Mouse (Mus musculus) bone marrow macrophage, adult 2 months (primary cell): ENCODE data around the gene Kcnma1. TPM values are rescaled to one million over a fixed set of nuclear protein-coding genes. Genes with fewer than 3 reads are reported as not detected.

Experiments
- H3K27ac ChIP-seq: 2 replicates; pipeline ENCODE4 v1.5.1; 2012; ENCODE audit warnings: low read depth, low read length; ENCODE audit not compliant: insufficient read depth
- H3K4me1 ChIP-seq: 2 replicates; pipeline ENCODE4 v1.6.1; 2012; ENCODE audit warnings: low read length; ENCODE audit not compliant: control insufficient read depth, insufficient read depth
- H3K4me3 ChIP-seq: 2 replicates; pipeline ENCODE4 v1.5.1; 2012; ENCODE audit warnings: mild to moderate bottlenecking, low read length, moderate library complexity; ENCODE audit not compliant: insufficient read depth
- CTCF ChIP-seq: IDR thresholded peaks from 2 replicates; pipeline ENCODE4 v1.5.1; 2012; ENCODE audit warnings: low read depth, mild to moderate bottlenecking, low read length, moderate library complexity
- POLR2A ChIP-seq: IDR thresholded peaks from 2 replicates; pipeline ENCODE4 v1.6.1; 2012; ENCODE audit warnings: mild to moderate bottlenecking, low read depth, low read length, borderline replicate concordance
- polyA plus RNA-seq: library from polyadenylated mRNA; stranded (reverse); fragments of >200 nt; gene quantifications from 2 replicates; pipeline ENCODE4 v1.2.4, GENCODE M21; 2012; ENCODE audit not compliant: missing spikeins, insufficient read depth, insufficient read length

Kcnma1 gene
- polyA plus RNA-seq, 1 experiment: not detected

DNA sequence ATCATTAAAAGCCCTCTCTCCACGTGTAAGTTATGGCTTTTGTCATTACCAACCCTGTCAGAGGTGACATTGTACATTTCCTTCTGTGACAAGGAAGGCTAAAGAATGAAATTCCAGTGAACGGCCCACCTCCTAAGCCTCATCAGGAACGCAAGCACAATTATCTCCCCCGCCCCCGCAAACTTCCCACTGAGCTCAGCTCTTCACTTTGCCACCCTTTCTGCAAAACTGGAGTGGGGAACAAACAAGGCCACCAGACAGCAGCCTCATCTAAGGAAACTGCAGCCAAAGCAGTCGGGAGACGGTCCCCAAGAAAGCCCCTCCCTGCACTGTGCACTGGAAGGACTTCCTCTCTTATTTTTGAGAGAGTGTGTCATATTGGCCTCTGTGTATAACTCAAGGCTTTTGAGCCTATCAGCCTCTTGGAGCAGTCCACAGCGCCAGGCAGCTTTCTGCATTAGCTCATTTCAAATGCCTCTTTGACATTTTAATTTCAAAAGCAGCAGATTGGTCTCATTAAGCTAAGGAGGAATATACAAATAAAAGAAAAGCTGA, 512.0 kb downstream of the Kcnma1 start:
- Histone ChIP-seq H3K27ac (no peak overlapping the region), H3K4me3 (no peak overlapping the region), H3K4me1 (no peaks in the 10 kb centered on the region)
- TF ChIP-seq CTCF (no peak), POLR2A (no peak)

DNA sequence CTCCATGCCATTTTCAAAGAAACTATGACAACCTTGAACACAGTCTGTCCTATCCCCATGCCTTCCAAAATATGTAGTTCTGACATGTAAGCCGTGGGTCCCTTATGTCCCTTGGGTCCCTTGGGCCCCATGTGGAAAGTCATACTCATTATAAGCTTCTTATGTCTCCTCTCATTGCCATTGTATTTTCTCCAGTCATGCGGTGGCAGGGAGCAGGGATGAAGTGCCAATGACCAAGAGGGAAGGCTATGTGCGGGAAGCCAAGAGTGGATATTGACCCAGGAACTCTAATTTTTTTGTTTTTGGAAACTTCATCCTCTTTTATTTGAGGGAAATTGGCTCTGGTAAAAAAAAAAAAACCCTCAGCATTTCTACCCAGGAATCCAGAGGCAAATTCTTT, 517.5 kb downstream of the Kcnma1 start:
- no peak overlapping the region for H3K4me3 ChIP-seq
- TF ChIP-seq CTCF: no peak
- no peaks in the 10 kb centered on the region for H3K4me1 ChIP-seq
- H3K27ac ChIP-seq: no peak overlapping the region

GRCm38 (mm10) chr14:23496236-23496740, 518.0 kb downstream of the Kcnma1 start:
- H3K27ac ChIP-seq: no peak overlapping the region

GRCm38 (mm10) chr14:23494496-23494800, 519.8 kb downstream of the Kcnma1 start:
- no peak overlapping the region for H3K4me3 ChIP-seq
- no peak overlapping the region for H3K27ac ChIP-seq
- TF ChIP-seq POLR2A (no peak), CTCF (no peak)
- H3K4me1 ChIP-seq: no peaks in the 10 kb centered on the region

More at GRCm38 (mm10) chr14:23496236-23496740, 518.0 kb downstream of the Kcnma1 start:
- Histone ChIP-seq H3K4me3 (no peak overlapping the region), H3K4me1 (no peaks in the 10 kb centered on the region)
- TF ChIP-seq CTCF (no peak), POLR2A (no peak)

DNA sequence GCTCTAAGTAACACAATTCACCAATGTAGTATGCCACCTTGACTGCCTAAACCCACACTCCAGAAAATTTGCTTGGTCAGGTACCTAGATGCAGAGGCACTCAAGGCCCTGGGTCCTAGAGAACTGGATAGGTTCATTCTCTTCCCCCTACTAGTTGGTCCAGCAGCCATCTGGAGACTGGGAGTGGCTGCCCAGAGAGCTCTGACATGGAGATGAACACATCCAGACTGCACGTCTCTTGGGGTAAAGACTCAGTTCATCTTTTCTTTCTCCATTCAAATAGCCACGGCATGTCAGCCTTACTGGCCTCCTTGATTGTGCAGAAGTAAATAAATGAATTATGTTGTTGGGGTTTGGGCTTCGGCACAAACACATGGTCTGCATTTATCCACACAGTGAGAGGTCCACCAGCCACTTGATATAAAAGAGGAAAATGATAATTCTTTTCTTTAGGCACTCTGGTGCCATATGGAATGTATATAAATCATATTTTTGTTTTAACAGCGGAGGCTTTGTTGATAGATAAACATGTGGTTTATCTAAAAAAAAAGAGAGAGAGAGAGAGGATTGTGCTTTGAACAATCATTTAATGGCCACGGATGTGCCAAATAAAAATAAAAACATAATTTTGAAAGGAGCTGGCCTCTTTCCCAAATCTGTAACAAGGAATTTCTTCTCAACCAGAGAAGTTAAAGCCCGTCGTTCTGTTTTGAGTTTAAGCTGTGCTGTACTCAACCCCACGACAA, 520.4 kb downstream of the Kcnma1 start:
- H3K4me1 ChIP-seq: no peaks in the 10 kb centered on the region
- TF ChIP-seq POLR2A (no peak), CTCF (no peak)
- H3K27ac ChIP-seq: no peak overlapping the region
- H3K4me3 ChIP-seq: no peak overlapping the region

- no peaks in the 10 kb centered on the region for H3K4me1 ChIP-seq
- TF ChIP-seq POLR2A: no peak
- H3K4me3 ChIP-seq: no peak overlapping the region
- no peak overlapping the region for H3K27ac ChIP-seq
These were observed 521.5 kb downstream of the Kcnma1 start for GRCm38 (mm10) chr14:23492581-23493360.

DNA sequence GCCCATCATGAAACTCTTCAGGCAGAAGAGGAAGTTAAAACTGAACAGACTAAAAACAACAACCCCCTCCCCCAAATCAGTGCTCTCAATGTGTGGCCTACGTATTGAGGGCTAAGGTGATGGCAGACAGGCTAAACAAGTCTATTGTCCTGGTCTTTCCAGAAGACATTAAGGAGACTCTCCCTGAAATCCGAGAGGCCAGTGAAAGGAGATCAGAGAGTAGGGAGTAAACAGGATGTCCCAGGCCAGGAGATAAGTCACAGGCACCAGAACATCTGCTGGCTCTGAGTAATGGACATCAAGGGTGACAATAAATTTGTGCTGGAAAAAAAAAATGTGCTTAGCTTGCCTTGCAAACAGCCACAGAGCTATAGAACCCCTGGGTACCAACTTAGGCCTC, 522.9 kb downstream of the Kcnma1 start:
- Histone ChIP-seq H3K4me1 (no peaks in the 10 kb centered on the region), H3K4me3 (no peak overlapping the region), H3K27ac (no peak overlapping the region)
- TF ChIP-seq CTCF (no peak), POLR2A (no peak)

DNA sequence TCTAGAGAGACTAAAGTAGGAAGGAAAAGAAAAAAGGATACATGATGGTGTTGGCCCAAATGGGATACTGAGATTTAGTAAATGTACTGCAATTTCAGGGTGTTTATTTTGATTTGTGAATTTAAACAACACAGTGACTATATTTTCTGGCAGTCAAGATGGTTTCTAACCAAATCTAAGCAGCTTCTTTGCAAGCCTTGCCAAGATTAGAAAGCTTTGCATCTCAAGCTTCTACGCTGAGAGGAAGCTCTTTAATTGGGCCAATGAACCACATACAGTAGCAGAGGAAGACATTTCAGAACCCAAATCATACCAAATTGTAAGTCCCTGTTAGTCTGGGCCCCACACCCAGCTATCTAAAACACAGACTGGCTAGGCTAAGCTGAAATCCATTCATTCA, 527.6 kb downstream of the Kcnma1 start:
- H3K27ac ChIP-seq: no peak overlapping the region
- H3K4me1 ChIP-seq: no peaks in the 10 kb centered on the region
- TF ChIP-seq POLR2A (no peak), CTCF (no peak)
- no peak overlapping the region for H3K4me3 ChIP-seq

GRCm38 (mm10) chr14:23485802-23486500, 528.3 kb downstream of the Kcnma1 start:
- Histone ChIP-seq H3K4me1 (no peaks in the 10 kb centered on the region), H3K4me3 (no peak overlapping the region), H3K27ac (no peak overlapping the region)
- TF ChIP-seq CTCF (no peak), POLR2A (no peak)

DNA sequence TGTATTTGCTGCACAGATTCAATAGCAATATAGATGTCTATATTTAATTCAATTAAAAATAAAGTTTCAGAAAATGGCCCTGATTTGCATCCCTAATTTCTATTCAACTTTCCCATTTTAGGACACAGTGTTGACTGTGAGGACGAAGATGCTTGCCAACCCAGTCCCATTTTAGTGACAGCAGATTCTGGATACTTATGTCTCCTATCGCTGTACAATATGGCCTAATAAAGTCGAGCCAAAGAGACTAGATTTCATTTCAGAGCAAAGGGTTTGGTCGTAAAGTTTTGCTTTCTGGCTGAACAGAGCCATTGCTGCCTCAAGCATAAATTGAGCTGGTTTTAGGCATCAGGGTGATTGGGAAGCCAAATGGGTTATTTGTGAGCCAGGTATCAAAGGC, 539.2 kb downstream of the Kcnma1 start:
- Histone ChIP-seq H3K4me1 (no peaks in the 10 kb centered on the region), H3K4me3 (no peak overlapping the region), H3K27ac (no peak overlapping the region)
- TF ChIP-seq POLR2A (no peak), CTCF (no peak)
